Mouse (Mus musculus): ENCODE measurements around the gene Hoxd4. TPM values are rescaled to one million over a fixed set of nuclear protein-coding genes. Genes with fewer than 3 reads are reported as not detected.

Hoxd4 gene
- polyA plus RNA-seq, 1 experiment, result not detected

DNA sequence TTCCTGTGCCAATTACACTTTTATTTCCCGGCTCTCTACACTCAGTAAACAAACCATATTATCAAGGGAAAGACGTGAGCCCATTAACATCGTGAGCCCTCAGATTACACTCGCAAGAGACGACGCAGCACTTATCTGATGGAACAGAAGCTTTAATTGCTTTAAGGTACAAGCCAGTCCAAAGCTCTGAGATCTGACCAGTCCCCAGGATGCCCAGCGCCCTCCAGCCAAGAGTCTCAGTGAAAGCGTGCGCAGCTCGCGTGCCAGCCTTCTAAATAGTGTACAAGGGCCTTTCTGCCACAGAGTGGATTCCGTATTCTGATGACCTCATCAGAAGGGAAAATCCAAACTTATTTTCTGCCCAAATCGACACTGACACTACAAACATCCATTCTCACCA lies 50.2 kb downstream of the Hoxd4 start:
- no peak overlapping the region for H3ac ChIP-seq (ENCODE audit: control insufficient read depth, insufficient read length)
- H3K36me3 ChIP-seq (ENCODE audit: control insufficient read depth, insufficient read depth), result no peaks in the 10 kb centered on the region
- H3K79me2 ChIP-seq (ENCODE audit: control insufficient read depth, insufficient read depth), result no peaks in the 10 kb centered on the region
- H3K4me3 ChIP-seq, result no peak overlapping the region
- no peak overlapping the region for H3K4me2 ChIP-seq (ENCODE audit: low read depth)
- H3K27me3 ChIP-seq (ENCODE audit: control insufficient read depth, insufficient read depth, insufficient read length), result peaks cover 10% of the 10 kb centered on the region
- TF ChIP-seq TCF3 (IDR thresholded peaks at IDR 0.05; ENCODE audit: insufficient read length, low read depth), result no peak
- TF ChIP-seq REST (IDR thresholded peaks at IDR 0.05; ENCODE audit: insufficient read depth, insufficient read length), result no peak
- no peak for TF ChIP-seq MAX (IDR thresholded peaks at IDR 0.05; ENCODE audit: low read depth)
- TF ChIP-seq POLR2AphosphoS2 (IDR thresholded peaks at IDR 0.05; ENCODE audit: insufficient read length, low read depth), result no peak

DNA sequence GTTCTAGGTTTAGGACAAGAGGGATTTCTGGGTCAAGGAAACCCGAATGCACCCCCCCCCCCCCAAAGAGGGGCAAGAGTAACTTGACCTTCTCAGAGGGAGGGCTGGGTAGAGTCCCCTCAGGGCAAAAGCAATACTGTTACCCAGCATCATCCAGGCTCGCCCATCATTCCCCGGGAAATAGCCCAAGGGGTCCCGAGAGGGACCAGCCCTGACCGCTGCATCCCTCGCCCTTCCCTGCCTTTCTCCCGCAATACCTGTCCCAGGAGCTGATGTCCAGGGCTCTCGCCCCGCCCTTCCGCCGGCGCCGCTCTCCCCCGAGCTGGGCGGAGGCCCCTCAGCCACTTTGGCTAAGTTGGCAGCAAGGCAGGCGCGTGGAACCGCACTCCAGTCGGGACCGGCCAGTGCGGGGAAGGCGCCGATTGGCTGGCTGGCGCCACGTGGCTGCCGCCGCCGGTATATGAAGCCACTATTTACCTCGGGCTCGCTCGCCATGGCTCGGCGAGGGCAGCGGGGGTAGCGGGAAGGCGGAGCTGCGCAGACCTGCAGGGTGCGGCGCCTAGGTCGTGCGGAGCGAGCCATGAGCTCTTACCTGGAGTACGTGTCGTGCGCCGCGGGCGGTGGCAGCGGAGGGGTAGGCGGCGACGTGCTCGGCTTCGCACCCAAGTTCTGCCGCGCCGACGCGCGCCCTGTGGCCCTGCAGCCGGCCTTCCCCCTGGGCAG lies 51.0 kb downstream of the Hoxd4 start, which contains the start of gene Hoxd1:
Hoxd1 (plus strand) TSS at position 459 of the 723 bp plus-strand sequence.
- no peak within 1 kb of the TSS for H3K4me3 ChIP-seq
- H3ac ChIP-seq (ENCODE audit: control insufficient read depth, insufficient read length), result no peak within 1 kb of the TSS
- H3K4me2 ChIP-seq (ENCODE audit: low read depth), result no peak within 1 kb of the TSS
- no peaks in the 10 kb centered on the region for H3K36me3 ChIP-seq (ENCODE audit: control insufficient read depth, insufficient read depth)
- H3K27me3 ChIP-seq (ENCODE audit: control insufficient read depth, insufficient read depth, insufficient read length), result peaks cover 10% of the 10 kb centered on the region
- no peaks in the 10 kb centered on the region for H3K79me2 ChIP-seq (ENCODE audit: control insufficient read depth, insufficient read depth)
- TF ChIP-seq MAX (IDR thresholded peaks at IDR 0.05; ENCODE audit: low read depth), result no peak
- TF ChIP-seq POLR2A (IDR thresholded peaks at IDR 0.05; ENCODE audit: insufficient read length, low read depth), result no peak
- no peak for TF ChIP-seq CEBPB (IDR thresholded peaks at IDR 0.05; ENCODE audit: insufficient read depth, poor library complexity, severe bottlenecking)
- TF ChIP-seq MYOD1 (IDR thresholded peaks at IDR 0.05; ENCODE audit: control insufficient read depth in 1 of 3, insufficient read length in 2 of 3, low read depth in 2 of 3), result no peak
- TF ChIP-seq POLR2AphosphoS2 (IDR thresholded peaks at IDR 0.05; ENCODE audit: insufficient read length, low read depth), result no peak
- TF ChIP-seq TCF12 (IDR thresholded peaks at IDR 0.05; ENCODE audit: insufficient read depth, poor library complexity, severe bottlenecking), result no peak
- TF ChIP-seq SRF (IDR thresholded peaks at IDR 0.05; ENCODE audit: control insufficient read depth, insufficient read length, low read depth), result no peak
- TF ChIP-seq TCF3 (IDR thresholded peaks at IDR 0.05; ENCODE audit: insufficient read length, low read depth), result no peak
- no peak for TF ChIP-seq MYOG (IDR thresholded peaks at IDR 0.05; ENCODE audit: control insufficient read depth in 1 of 3, insufficient read depth in 1 of 3, insufficient read length in 2 of 3, low read depth in 2 of 3)
- TF ChIP-seq E2F4 (IDR thresholded peaks at IDR 0.05; ENCODE audit: insufficient read depth), result no peak
- TF ChIP-seq REST (IDR thresholded peaks at IDR 0.05; ENCODE audit: insufficient read depth, insufficient read length), result no peak
- TF ChIP-seq USF1 (IDR thresholded peaks at IDR 0.05; ENCODE audit: low read depth), result no peak

GRCm38 (mm10) chr2:74763245-74763735 lies 51.6 kb downstream of the Hoxd4 start:
- Histone ChIP-seq H3K79me2 (ENCODE audit: control insufficient read depth, insufficient read depth) (no peaks in the 10 kb centered on the region), H3K36me3 (ENCODE audit: control insufficient read depth, insufficient read depth) (no peaks in the 10 kb centered on the region), H3K4me2 (ENCODE audit: low read depth) (no peak overlapping the region), H3ac (ENCODE audit: control insufficient read depth, insufficient read length) (no peak overlapping the region), H3K4me3 (no peak overlapping the region), H3K27me3 (ENCODE audit: control insufficient read depth, insufficient read depth, insufficient read length) (peaks cover 10% of the 10 kb centered on the region)
- TF ChIP-seq MAX (IDR thresholded peaks at IDR 0.05; ENCODE audit: low read depth) (no peak), POLR2AphosphoS2 (IDR thresholded peaks at IDR 0.05; ENCODE audit: insufficient read length, low read depth) (no peak), TCF12 (IDR thresholded peaks at IDR 0.05; ENCODE audit: insufficient read depth, poor library complexity, severe bottlenecking) (no peak)

- H3K4me3 ChIP-seq, result no peak overlapping the region
- H3ac ChIP-seq (ENCODE audit: control insufficient read depth, insufficient read length), result no peak overlapping the region
- no peaks in the 10 kb centered on the region for H3K79me2 ChIP-seq (ENCODE audit: control insufficient read depth, insufficient read depth)
- no peak overlapping the region for H3K4me2 ChIP-seq (ENCODE audit: low read depth)
- TF ChIP-seq MAX (IDR thresholded peaks at IDR 0.05; ENCODE audit: low read depth) (no peak), MYOG (IDR thresholded peaks at IDR 0.05; ENCODE audit: control insufficient read depth in 1 of 3, insufficient read depth in 1 of 3, insufficient read length in 2 of 3, low read depth in 2 of 3) (no peak), SRF (IDR thresholded peaks at IDR 0.05; ENCODE audit: control insufficient read depth, insufficient read length, low read depth) (no peak), TCF3 (IDR thresholded peaks at IDR 0.05; ENCODE audit: insufficient read length, low read depth) (no peak), POLR2AphosphoS2 (IDR thresholded peaks at IDR 0.05; ENCODE audit: insufficient read length, low read depth) (no peak), MYOD1 (IDR thresholded peaks at IDR 0.05; ENCODE audit: control insufficient read depth in 1 of 3, insufficient read length in 2 of 3, low read depth in 2 of 3) (no peak), USF1 (IDR thresholded peaks at IDR 0.05; ENCODE audit: low read depth) (no peak), REST (IDR thresholded peaks at IDR 0.05; ENCODE audit: insufficient read depth, insufficient read length) (no peak), TCF12 (IDR thresholded peaks at IDR 0.05; ENCODE audit: insufficient read depth, poor library complexity, severe bottlenecking) (no peak), E2F4 (IDR thresholded peaks at IDR 0.05; ENCODE audit: insufficient read depth) (no peak), CEBPB (IDR thresholded peaks at IDR 0.05; ENCODE audit: insufficient read depth, poor library complexity, severe bottlenecking) (no peak), POLR2A (IDR thresholded peaks at IDR 0.05; ENCODE audit: insufficient read length, low read depth) (no peak)
- H3K27me3 ChIP-seq (ENCODE audit: control insufficient read depth, insufficient read depth, insufficient read length), result peaks cover 15% of the 10 kb centered on the region
- H3K36me3 ChIP-seq (ENCODE audit: control insufficient read depth, insufficient read depth), result no peaks in the 10 kb centered on the region
Observed at GRCm38 (mm10) chr2:74763976-74764375, 52.2 kb downstream of the Hoxd4 start.

GRCm38 (mm10) chr2:74774359-74774758 lies 62.6 kb downstream of the Hoxd4 start:
- H3K27me3 ChIP-seq (ENCODE audit: control insufficient read depth, insufficient read depth, insufficient read length), result peaks cover 4% of the 10 kb centered on the region
- H3K4me3 ChIP-seq, result no peak overlapping the region
- no peak overlapping the region for H3K4me2 ChIP-seq (ENCODE audit: low read depth)
- H3K36me3 ChIP-seq (ENCODE audit: control insufficient read depth, insufficient read depth), result no peaks in the 10 kb centered on the region
- no peak overlapping the region for H3ac ChIP-seq (ENCODE audit: control insufficient read depth, insufficient read length)
- TF ChIP-seq E2F4 (IDR thresholded peaks at IDR 0.05; ENCODE audit: insufficient read depth) (no peak), CEBPB (IDR thresholded peaks at IDR 0.05; ENCODE audit: insufficient read depth, poor library complexity, severe bottlenecking) (no peak), TCF12 (IDR thresholded peaks at IDR 0.05; ENCODE audit: insufficient read depth, poor library complexity, severe bottlenecking) (no peak), POLR2AphosphoS2 (IDR thresholded peaks at IDR 0.05; ENCODE audit: insufficient read length, low read depth) (no peak), POLR2A (IDR thresholded peaks at IDR 0.05; ENCODE audit: insufficient read length, low read depth) (no peak), USF1 (IDR thresholded peaks at IDR 0.05; ENCODE audit: low read depth) (no peak), MYOG (IDR thresholded peaks at IDR 0.05; ENCODE audit: control insufficient read depth in 1 of 3, insufficient read depth in 1 of 3, insufficient read length in 2 of 3, low read depth in 2 of 3) (no peak), SRF (IDR thresholded peaks at IDR 0.05; ENCODE audit: control insufficient read depth, insufficient read length, low read depth) (no peak), MYOD1 (IDR thresholded peaks at IDR 0.05; ENCODE audit: control insufficient read depth in 1 of 3, insufficient read length in 2 of 3, low read depth in 2 of 3) (no peak)
- no peaks in the 10 kb centered on the region for H3K79me2 ChIP-seq (ENCODE audit: control insufficient read depth, insufficient read depth)

Measured in myocyte (in vitro differentiated cells).